Mouse (Mus musculus): ENCODE data around the gene Erbb2.
A peak's percentile ranks its signal among the peaks of the same experiment; 100 is the strongest.

Erbb2 gene

DNA sequence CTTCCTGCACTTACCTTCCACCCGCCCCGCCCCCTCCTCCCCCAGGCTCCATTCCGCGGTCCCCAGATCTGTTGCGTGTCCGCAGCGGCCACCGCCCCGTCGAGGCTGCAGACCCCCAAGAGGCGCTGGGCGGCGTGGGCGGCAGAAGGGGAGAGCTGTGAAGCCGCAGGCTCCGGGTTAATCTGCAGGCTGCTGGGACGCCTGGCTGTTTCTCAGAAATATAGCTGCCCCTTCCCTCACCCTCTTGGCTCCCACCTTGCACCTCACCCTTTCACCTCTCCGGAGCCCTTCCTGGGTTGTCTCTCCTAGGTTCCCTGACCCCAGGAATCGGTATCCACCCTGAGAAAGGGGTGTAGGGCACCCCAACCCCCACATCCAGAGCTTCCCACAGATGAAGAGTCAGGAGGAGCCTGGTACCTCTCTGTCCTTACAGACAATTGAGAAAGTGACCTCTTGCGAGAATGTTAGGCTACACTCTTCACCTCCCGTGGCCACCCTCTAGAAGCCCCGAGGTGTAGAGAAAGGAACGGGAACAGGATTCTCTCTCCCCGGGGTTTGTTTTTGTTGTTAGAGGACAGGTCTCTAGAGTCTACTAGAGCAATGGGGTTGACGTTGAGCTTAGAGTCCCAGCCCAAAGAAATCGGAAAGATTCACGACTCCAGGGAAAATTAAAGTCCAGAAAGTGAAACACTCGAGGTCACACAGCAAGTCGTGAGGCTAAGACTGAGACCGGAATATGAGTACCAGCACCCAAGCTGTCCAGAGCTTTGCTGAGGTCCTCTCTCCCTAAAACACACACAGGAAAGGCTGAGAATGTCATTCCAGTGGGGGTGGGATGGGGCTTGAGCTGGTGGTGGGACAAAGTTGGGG, 46.1 kb downstream of the Erbb2 start:
- DNase-seq (ENCODE audit: low spot score): no peak

DNA sequence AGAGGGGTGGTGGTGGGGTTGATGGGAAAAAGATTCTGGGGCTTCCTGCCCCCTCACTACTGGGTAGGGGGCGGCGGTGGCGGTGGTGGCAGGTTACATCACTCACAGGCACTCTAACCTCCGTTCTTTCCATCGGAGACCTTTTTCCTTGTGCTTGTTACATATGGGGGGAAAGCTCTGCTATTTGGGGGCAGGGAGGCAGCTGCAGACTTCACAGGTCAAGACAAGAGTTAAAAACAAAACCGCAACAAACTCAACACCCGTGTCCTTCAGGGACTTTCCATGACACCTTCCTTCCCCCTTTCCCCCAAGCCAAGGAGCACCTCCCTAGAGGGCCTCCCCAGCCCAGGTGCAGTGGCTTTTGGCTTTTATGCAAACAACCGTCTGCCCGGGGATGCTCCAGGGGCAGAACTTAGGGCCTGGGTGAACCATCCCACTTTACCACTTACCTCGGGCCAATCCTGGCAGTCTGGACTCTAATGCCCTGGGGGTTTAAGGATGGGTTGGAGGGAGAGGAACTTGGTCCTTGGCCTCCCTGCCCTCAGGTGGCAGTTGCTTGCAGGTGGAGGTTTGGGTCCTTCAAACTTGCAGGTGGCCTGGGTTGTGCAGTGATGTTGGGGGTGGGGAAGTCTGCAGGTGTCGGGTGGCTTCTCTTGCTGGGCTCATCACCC, 46.9 kb downstream of the Erbb2 start:
- peak; percentile 31 for DNase-seq (ENCODE audit: low spot score)

DNA sequence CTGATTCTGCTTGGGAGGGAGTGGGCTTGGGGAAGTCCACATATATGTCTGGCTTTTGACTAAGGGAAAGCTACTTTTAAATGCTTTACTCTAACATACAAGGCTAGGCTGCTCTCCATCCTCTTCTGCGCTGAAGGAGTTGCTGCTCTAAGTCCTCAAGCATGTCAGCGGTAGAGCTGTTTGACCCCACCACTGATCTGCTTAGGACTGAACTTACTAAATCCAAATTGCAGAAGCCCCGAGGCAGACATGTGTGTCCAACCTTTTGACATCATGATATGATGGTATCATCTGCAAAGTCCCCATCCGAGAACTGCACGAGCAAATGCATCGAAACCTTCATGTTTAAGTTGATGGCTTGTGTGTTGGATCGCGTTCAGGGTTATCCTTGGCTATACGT, 47.6 kb downstream of the Erbb2 start:
- DNase-seq (ENCODE audit: low spot score): no peak

DNA sequence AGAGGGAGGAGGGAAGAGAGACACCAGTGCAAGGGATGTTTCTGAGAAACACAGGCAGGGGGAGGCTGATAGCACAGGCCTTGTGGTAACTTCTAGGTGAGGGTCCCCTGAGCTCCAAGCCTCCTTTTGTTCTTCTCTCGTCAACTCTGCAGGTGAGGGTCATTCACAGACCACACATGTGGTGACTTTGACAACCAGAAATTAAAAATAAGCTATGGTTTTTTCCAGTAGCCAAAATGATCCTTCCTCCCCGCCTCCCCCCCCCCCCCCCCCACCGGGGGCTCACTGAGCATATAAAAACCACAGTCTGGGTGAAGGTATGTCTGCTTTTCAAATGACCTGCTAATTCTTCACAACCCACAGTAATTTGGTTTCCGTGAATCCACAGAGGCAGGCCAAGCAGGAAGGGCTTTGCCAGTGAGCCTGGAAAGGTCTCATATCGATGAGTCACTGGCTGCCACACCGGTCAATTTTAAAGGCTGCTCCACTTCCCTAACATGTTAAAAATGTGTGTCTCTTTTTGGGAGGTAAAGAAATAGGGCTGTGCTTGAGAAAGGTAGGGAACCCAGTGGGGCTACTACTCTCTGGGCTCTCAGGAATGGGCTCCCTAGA, 48.9 kb downstream of the Erbb2 start:
- no peak for DNase-seq (ENCODE audit: low spot score)

- no peak for DNase-seq (ENCODE audit: low spot score)
Measured at GRCm38 (mm10) chr11:98462255-98462654, 50.0 kb downstream of the Erbb2 start.

GRCm38 (mm10) chr11:98463911-98464310, 51.6 kb downstream of the Erbb2 start:
- peak; percentile 65 for DNase-seq (ENCODE audit: low spot score)

- peak; percentile 71 for DNase-seq (ENCODE audit: low spot score)
Measured at GRCm38 (mm10) chr11:98464516-98464915, 52.2 kb downstream of the Erbb2 start.

GRCm38 (mm10) chr11:98469761-98470714, 57.8 kb downstream of the Erbb2 start:
- peak; percentile 71 for DNase-seq (ENCODE audit: low spot score)

DNA sequence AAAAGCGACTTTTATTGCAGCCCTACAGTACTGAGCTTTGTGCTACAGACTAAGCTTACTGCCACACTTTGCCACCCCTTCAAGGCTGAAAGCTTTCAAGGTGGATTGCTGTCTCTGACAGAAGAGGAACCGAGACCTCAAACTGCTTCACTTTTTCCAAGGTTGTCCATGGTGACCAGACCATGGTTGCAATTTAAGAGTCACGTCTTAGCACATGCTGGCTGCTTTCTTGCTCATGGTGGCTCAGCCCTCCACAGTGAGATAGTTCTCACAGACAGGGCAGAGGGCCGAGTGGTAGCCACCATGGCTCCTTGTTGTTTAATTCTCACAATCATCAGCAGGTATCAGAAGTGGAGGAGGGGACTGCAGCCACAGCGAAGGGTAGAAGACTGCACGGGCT, 58.5 kb downstream of the Erbb2 start:
- no peak for DNase-seq (ENCODE audit: low spot score)

DNA sequence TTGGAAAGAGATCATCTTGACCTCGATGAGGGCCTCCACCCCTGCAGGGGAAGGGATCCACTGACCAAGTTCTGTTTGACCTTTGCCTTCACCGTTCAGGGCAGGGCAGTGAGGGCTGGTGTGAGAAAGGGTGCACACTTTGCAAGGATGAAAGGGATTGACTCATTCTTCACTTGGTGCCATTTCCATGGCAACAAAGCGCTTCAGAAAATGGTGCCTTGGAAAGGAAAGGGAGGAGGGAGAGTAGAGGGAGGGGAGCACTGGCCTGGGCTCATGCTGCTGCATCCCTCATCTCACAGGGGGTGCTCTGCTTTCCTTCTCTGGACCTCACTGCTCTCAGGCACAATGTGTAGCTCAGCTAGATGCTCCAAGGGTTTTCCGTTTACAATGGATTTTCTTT, 60.4 kb downstream of the Erbb2 start:
- no peak for DNase-seq (ENCODE audit: low spot score)

DNA sequence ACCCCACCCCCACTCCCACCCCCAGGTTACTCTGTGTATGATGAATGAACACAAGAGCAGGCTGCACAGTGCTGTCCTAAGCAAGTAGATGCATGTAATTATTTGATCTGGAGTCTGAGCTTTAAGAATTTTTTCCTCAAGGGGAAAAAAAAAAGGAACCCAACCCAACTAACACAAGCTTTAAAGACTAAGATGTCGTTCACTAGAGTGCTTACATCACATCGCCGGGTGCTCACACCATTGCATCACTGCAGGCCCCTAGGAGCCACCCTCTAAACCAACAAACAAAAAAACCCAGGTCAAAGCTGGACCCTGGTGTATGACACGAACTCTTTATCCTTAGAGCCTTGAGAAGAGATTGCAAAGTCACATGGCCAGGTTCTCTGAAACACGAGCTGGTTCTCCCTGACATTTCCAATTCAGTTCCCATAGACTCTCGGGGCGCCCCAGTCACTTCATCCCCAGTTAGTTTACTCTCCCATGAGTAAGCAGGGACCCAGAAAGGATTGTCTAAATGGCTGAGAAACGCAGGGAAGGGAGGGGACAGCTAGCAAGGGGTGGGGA, 61.7 kb downstream of the Erbb2 start:
- no peak for DNase-seq (ENCODE audit: low spot score)

DNA sequence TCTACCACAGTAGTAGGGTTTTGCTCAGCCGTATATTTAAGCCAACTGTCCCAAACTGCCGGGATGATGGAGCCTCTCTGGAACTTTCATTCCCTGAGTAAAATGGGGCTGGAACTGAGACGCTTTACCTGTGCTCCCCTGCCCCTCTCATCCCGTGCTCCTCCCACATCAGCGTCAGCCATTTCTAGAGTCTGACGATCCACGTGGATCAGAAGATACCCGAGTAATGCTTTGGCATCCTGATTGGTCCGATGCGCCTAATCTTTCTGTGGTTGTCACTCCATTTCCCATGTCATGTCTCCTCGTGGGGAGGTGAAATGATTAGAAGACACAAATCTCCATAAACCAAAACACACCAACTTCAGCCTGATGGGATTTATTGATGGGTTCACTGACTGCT, 62.7 kb downstream of the Erbb2 start:
- DNase-seq (ENCODE audit: low spot score): no peak

DNA sequence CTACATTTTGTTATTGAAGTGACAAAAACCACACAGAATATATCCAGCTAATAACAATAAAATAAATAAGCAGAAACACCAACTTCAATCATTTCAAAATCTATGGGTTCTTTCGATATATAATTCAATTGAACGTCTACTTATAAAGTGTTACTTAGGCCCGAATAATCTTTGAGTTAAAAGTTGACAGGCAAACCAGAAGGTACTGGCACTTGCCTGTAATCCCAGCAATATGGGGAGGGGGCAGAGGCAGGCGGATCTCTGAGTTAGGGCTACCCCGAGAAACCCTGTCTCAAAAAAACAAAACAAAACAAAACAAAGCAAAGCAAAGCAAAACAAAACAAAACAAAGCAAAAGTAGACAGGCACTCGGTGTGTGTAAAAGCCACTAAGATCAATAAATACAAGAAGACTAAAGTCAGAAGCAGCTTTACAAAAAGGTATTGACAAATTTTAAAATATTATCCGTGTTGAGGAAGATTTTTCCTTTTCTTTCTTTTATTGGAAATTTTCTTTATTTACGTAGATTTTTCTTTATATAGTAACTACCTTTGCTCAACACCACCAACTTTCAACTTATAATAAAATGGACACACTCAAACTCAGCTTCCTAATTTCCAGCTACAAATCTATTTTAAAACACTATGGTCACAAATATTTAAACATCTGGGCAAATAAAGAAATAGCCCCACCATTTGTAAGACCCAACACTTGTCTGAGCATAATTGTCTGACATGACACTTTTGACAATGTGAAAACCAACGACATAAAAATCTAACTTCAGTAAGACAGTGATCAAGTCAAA, 63.6 kb downstream of the Erbb2 start:
- DNase-seq (ENCODE audit: low spot score): no peak

- DNase-seq (ENCODE audit: low spot score): no peak
Measured at GRCm38 (mm10) chr11:98476434-98476807, 64.2 kb downstream of the Erbb2 start.

- DNase-seq (ENCODE audit: low spot score): no peak
Measured at GRCm38 (mm10) chr11:98477011-98477701, 64.9 kb downstream of the Erbb2 start.

DNA sequence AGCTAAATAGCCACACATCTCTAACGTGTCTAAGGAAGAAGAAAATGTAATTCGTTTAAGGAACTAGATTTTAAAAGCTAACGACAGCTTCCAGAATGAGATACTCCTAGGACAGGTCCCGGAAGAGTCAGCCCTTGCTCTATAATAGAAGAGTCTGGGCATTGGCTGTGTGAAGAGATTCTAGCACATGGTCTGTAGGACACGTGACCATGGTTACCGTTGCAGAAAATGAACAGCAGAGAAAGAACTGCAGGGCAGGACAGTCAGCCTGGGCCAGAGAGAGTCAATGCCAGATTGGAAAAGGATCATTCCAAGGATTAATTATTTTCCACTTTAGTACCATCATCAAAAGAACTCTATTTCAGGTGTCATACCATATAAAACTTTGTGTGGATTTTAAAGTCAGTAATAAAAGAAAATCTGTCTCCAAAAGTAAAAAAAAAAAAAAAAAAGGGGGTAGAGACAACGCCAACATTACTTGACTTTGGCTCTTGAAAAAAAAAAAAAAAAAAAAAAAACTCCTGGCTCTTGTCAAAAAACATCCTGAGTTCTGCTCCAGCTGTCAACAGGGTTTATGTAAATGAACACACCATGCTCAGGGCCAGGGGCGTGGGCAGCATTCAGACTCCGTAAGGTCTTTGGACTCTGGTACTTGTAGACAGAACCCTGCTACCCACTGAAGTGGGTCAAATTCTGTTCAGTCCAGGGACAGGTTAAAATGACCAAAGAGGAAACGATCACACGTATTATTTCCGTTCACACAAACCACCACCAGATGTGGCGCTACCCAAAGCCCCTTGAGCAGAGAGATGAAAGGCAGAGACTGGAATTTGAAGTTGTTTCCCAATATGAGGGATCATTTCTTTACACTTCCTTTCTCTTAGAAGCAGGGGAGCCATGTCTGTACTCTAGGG, 67.0 kb downstream of the Erbb2 start:
- DNase-seq (ENCODE audit: low spot score): no peak

- no peak for DNase-seq (ENCODE audit: low spot score)
Measured at GRCm38 (mm10) chr11:98479940-98480497, 67.7 kb downstream of the Erbb2 start.

DNA sequence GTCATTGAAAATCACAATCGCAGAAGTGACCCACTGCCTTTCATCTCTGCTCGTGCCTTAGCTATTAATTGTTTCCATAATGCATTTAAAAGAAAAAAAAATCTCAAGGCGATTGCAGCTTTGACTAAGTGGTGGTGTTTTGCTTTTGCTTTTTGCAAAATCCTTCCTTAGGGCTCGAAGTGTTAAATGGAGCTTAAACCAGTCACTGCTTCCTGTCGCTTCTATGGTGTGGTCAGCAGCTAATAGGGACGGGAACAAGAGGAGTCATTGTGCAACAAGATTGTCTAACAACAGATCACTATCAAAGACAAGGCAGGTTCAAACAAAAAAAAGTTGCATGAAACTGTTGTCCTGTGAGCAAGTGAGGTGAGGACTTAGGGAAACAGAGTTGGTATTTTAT, 69.0 kb downstream of the Erbb2 start:
- DNase-seq (ENCODE audit: low spot score): no peak

DNA sequence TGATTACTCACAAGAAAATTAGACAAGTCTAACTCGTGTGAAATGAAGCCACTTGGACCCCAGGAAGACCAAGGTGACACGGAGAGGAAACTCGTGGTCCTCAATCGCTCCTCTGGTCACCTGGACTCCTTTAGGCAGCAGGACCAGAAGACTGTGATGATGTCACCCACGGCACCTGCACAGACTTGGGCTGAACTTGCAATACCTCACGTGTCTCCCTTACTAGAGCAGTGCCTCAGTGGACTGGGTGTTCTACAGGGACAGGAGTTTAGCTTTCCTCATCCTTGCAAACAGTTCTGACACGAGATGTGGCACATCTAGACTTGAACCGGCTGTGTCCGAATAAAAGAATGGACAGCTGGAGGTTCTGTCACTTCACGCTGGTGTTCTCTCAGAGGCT, 69.8 kb downstream of the Erbb2 start:
- no peak for DNase-seq (ENCODE audit: low spot score)

All from T-cell, adult 2 months (primary cell).